Mouse (Mus musculus) liver, postnatal 0 days (tissue): Measurements from ENCODE around the gene Sprr3.

Experiments used
- CTCF ChIP-seq: sonication (generic); IDR thresholded peaks from 2 replicates; pipeline ENCODE4 v1.5.1; 2016; ENCODE audit warnings: antibody characterized with exemption, low read depth
- EP300 ChIP-seq: IDR thresholded peaks from 2 replicates; pipeline ENCODE4 v1.6.1; 2016; ENCODE audit warnings: antibody characterized with exemption, low read depth, mild to moderate bottlenecking

- TF ChIP-seq CTCF (no peak), EP300 (no peak)
Observed at GRCm38 (mm10) chr3:92440177-92440576, 18.3 kb downstream of the Sprr3 start.
